Mouse (Mus musculus) forebrain, embryonic 12.5 days (tissue): ENCODE measurements around the gene Inpp5a. TPM values are rescaled to one million over a fixed set of nuclear protein-coding genes. Genes with fewer than 3 reads are reported as not detected.

Experiments
- ATAC-seq: fragments of 200-750 bp; cut with Nextera tagmentation; 2 replicates; pipeline ENCODE4 v1.8.0; 2017; ENCODE audit warnings: moderate TSS enrichment; ENCODE audit not compliant: low FRiP score
- H3K27ac ChIP-seq: fragments of 300-500 bp; sonication (generic); 2 replicates; pipeline ENCODE4 v1.5.1; 2016; ENCODE audit warnings: mild to moderate bottlenecking
- H3K27me3 ChIP-seq: fragments of 300-500 bp; sonication (generic); 2 replicates; pipeline ENCODE4 v1.6.1; 2016; ENCODE audit warnings: mild to moderate bottlenecking
- H3K36me3 ChIP-seq: fragments of 300-500 bp; sonication (generic); replicated peaks from 2 replicates; pipeline ENCODE4 v1.6.1; 2016; ENCODE audit warnings: mild to moderate bottlenecking
- H3K4me1 ChIP-seq: fragments of 300-500 bp; sonication (generic); 2 replicates; pipeline ENCODE4 v1.6.1; 2016
- H3K4me2 ChIP-seq: fragments of 300-500 bp; sonication (generic); 2 replicates; pipeline ENCODE4 v1.6.1; 2016; ENCODE audit warnings: mild to moderate bottlenecking, moderate library complexity
- H3K4me3 ChIP-seq: fragments of 300-500 bp; sonication (generic); replicated peaks from 2 replicates; pipeline ENCODE4 v1.5.1; 2016; ENCODE audit warnings: mild to moderate bottlenecking
- H3K9ac ChIP-seq: fragments of 300-500 bp; sonication (generic); 2 replicates; pipeline ENCODE4 v1.6.1; 2016; ENCODE audit warnings: mild to moderate bottlenecking
- H3K9me3 ChIP-seq: fragments of 300-500 bp; sonication (generic); 2 replicates; pipeline ENCODE4 v1.6.1; 2016
- WGBS: fragments of 180-500 bp; shearing (Covaris S2); methylation state at CpG from one replicate; pipeline ENCODE4 v1.1.7; 2016; 5-methylcytosine and 5-hydroxymethylcytosine counted together
- polyA plus RNA-seq: library from polyadenylated mRNA; unstranded; fragments of >200 nt; fragmentation: Nextera tagmentation; extraction: Ambion mirVana; gene quantifications from 2 replicates; pipeline ENCODE4 v1.2.1, GENCODE M21; 2016

Inpp5a gene
- polyA plus RNA-seq, 1 experiment from 2014 or later, result 17.3 TPM

DNA sequence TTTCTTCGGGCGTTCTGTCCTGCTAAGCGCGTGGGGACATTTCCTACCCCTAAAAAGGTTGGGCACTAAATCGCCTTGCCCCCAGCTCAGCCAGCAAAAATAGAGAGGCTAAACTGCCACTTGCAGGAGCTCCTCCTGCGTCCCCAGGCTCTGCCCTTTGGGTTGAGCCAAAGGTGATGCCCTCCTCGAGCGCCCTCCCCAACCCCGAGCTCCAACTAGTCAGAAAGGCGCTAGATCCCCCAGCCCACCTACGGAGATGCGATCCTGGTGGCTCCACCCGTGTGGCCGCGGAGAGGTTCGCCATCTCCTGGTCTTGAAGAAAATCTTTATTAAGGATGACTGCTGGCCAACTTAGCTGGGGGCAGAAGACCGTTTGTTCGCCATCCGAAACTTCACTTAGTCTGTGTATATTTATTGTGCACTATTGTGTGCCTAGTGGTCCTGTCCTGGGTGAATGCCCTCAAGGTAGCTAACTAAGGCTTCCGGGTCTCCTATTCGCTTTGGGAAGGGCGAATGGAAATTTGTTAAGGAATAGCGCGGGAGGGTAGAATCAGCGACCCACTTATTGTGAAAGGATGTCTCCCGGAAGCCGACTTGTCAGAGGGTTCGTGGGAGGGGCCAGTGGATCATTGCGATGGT is 196.4 kb downstream of the Inpp5a start:
- WGBS, result 3% methylated on average over 29 of the region's 29 CpGs
- no peaks in the 10 kb centered on the region for H3K36me3 ChIP-seq
- H3K4me2 ChIP-seq, result no peak overlapping the region; the same call in 1 of the 2 replicates
- H3K9me3 ChIP-seq, result no peaks in the 10 kb centered on the region
- no peak for ATAC-seq
- H3K4me3 ChIP-seq, result no peak overlapping the region
- peaks cover 100% of the 10 kb centered on the region for H3K27me3 ChIP-seq
- no peak overlapping the region for H3K27ac ChIP-seq
- peaks cover 49% of the 10 kb centered on the region for H3K4me1 ChIP-seq
- no peak overlapping the region for H3K9ac ChIP-seq

- 20% methylated on average over 7 of the region's 7 CpGs for WGBS
- peak; percentile 45; the same call in 1 of the 2 replicates for ATAC-seq
- no peaks in the 10 kb centered on the region for H3K9me3 ChIP-seq
Measured at GRCm38 (mm10) chr7:139587919-139588318, 199.0 kb downstream of the Inpp5a start.

DNA sequence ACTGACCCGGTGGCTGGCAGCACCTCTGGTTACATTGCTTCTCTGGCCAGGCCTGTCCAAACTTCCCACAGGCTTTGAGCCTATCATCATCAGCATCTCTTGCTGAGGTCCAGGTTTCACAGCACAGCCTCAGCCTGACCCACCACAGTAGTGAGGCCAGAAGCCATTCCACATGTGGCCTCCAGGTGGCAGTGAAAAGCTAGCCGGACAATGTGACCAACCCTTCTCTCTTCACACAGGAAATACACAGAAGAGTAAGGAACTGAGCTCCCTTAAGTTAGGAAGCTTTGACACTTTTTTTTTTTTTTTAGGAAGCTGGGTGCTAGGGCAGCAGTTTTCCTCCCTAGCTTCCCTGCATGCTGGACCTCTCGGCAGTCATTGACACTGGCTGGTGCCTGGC is 201.4 kb downstream of the Inpp5a start:
- H3K9ac ChIP-seq, result no peak overlapping the region
- 28% methylated on average over 3 of the region's 3 CpGs for WGBS
- H3K36me3 ChIP-seq, result no peaks in the 10 kb centered on the region
- H3K4me3 ChIP-seq, result no peak overlapping the region
- peak; percentile 55 for ATAC-seq
- no peak overlapping the region for H3K4me2 ChIP-seq
- no peaks in the 10 kb centered on the region for H3K9me3 ChIP-seq
- peaks cover 11% of the 10 kb centered on the region for H3K4me1 ChIP-seq
- no peak overlapping the region for H3K27ac ChIP-seq
- peaks cover 92% of the 10 kb centered on the region for H3K27me3 ChIP-seq

More at GRCm38 (mm10) chr7:139587919-139588318, 199.0 kb downstream of the Inpp5a start:
- H3K27me3 ChIP-seq, result peaks cover 94% of the 10 kb centered on the region
- H3K27ac ChIP-seq, result no peak overlapping the region
- H3K4me3 ChIP-seq, result no peak overlapping the region
- H3K4me2 ChIP-seq, result no peak overlapping the region
- peaks cover 27% of the 10 kb centered on the region for H3K4me1 ChIP-seq
- H3K9ac ChIP-seq, result no peak overlapping the region
- no peaks in the 10 kb centered on the region for H3K36me3 ChIP-seq

DNA sequence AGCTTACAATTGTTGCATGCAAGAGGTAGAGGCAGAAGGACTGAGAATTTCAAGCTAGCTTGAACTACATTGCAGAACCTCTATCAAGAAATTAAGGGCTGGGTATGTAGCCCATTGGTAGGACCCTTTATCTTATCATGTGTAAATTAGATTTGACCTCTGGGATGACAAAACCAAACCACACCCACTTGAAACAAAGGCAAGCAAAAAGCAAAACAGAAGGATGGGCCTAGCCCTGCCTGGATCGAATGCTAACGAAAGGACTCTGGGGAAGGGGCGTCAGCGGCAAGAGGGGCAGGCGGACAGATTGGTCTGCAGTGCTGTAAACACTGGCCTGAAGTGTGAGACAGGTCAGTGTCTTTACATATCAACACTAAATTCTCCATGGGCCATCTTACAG is 202.4 kb downstream of the Inpp5a start:
- no peak overlapping the region for H3K9ac ChIP-seq
- H3K9me3 ChIP-seq, result no peaks in the 10 kb centered on the region
- H3K27ac ChIP-seq, result no peak overlapping the region
- ATAC-seq, result no peak
- H3K4me2 ChIP-seq, result no peak overlapping the region
- WGBS, result 86% methylated on average over 5 of the region's 5 CpGs
- no peaks in the 10 kb centered on the region for H3K36me3 ChIP-seq
- peaks cover 7% of the 10 kb centered on the region; the same call in 1 of the 2 replicates for H3K4me1 ChIP-seq
- H3K4me3 ChIP-seq, result no peak overlapping the region
- peaks cover 89% of the 10 kb centered on the region for H3K27me3 ChIP-seq

DNA sequence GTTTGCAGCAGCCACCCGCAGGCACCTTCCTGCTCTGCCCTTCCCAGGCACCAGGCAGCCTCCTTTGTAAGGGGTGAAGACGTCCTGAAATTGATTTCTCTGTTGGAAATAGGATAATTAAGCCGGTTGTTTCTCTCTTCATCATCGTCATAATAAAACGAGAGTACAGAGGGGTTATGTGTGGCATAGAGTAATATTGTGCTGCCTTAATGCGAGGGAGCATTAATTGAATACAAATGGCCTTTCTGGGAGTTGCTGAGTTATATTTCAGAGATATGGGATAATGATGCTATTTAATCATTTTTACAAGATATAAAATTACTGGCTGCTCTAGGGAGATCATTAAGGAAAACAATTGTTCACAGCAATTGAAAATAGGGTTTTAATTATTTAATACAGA is 206.4 kb downstream of the Inpp5a start:
- Histone ChIP-seq H3K4me1 (no peaks in the 10 kb centered on the region), H3K4me3 (no peak overlapping the region), H3K4me2 (no peak overlapping the region), H3K27ac (no peak overlapping the region), H3K9ac (no peak overlapping the region), H3K27me3 (peaks cover 72% of the 10 kb centered on the region), H3K36me3 (no peaks in the 10 kb centered on the region), H3K9me3 (no peaks in the 10 kb centered on the region)
- WGBS, result 69% methylated on average over 6 of the region's 6 CpGs
- ATAC-seq, result no peak

GRCm38 (mm10) chr7:139595862-139596261 is 207.0 kb downstream of the Inpp5a start:
- ATAC-seq, result no peak
- H3K9ac ChIP-seq, result no peak overlapping the region
- no peaks in the 10 kb centered on the region for H3K4me1 ChIP-seq
- H3K9me3 ChIP-seq, result no peaks in the 10 kb centered on the region
- no peak overlapping the region for H3K27ac ChIP-seq
- no peak overlapping the region for H3K4me3 ChIP-seq
- H3K4me2 ChIP-seq, result no peak overlapping the region
- WGBS, result 75% methylated on average over 6 of the region's 6 CpGs
- H3K27me3 ChIP-seq, result peaks cover 71% of the 10 kb centered on the region
- no peaks in the 10 kb centered on the region for H3K36me3 ChIP-seq

- H3K27ac ChIP-seq, result no peak overlapping the region
- no peak overlapping the region for H3K9ac ChIP-seq
- no peak for ATAC-seq
- H3K4me2 ChIP-seq, result no peak overlapping the region
- no peaks in the 10 kb centered on the region for H3K36me3 ChIP-seq
- H3K4me3 ChIP-seq, result no peak overlapping the region
- H3K9me3 ChIP-seq, result no peaks in the 10 kb centered on the region
- H3K27me3 ChIP-seq, result peaks cover 18% of the 10 kb centered on the region
- 80% methylated on average over 2 of the region's 2 CpGs for WGBS
- H3K4me1 ChIP-seq, result no peaks in the 10 kb centered on the region
Measured at GRCm38 (mm10) chr7:139610328-139610727, 221.4 kb downstream of the Inpp5a start.

DNA sequence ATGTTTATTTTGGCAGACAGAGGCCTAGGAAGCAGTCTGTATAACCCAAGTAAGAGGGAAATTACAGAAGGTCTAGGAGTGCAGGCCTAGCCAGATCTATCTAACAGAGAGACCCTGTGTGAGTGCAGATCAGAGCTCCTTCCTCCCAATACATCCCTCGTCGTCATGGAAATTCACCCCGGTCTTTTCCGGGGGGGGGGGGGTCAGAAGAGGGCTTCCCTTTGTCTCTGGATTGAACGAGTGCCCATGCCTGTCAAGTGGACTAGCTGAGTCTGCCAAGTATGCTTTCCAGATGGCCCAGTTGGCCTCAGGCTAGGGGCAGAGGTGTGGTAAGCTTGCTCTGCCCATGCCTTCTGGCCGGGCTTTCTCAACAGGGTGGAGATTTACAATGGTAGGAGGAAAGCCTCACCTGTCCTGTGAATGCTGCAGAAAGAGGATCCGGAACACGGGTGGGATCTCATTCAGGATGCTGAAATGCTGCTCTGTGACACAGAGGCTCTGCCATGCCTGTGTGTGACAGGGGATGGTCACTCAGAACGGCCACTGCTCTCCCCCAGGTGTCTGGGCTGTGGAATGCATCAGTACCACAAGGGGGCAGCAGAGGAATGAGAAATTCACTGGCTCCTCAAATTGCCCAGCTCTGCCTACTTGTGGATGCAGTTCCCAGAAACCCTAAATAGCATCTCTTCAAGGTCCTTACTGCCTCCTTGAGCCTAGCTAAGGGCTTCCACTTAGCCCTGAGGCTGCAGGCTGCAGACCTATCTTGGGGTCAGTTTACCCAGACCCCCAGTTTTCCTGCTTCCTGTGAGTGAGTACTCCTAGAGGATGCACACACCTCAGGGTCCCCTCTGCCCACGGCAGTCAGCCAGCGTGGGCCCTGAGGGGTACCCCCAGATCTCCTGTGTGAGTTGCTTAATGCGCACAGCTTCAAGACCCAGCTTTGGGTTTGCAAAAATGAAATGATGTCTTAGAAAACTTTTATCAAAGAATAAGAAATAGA is 227.2 kb downstream of the Inpp5a start:
- Histone ChIP-seq H3K9me3 (no peaks in the 10 kb centered on the region), H3K4me3 (no peak overlapping the region), H3K4me2 (no peak overlapping the region), H3K4me1 (peaks cover 7% of the 10 kb centered on the region; the same call in 1 of the 2 replicates), H3K27ac (no peak overlapping the region), H3K9ac (no peak overlapping the region), H3K27me3 (peaks cover 33% of the 10 kb centered on the region), H3K36me3 (no peaks in the 10 kb centered on the region)
- peak; percentile 53; the same call in 1 of the 2 replicates for ATAC-seq
- WGBS, result 55% methylated on average over 12 of the region's 12 CpGs

DNA sequence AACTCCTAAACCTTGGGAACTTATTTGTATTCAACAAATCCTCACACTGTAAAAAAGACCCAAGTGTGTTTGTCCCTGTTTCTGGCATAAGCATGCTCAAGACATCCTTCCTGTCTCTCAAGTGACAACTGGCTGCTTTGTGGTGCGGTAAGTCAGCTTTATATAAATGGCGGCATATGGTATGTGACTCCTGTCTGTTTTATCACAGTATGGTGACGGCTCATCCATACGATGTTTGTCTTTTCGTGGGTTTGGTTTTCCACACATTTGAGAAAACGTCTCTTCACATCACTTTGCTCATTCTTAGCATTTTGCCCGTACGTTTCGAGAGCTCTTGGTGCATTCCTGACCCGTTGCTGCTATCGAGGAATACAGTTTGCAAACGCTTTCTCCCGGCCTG is 233.7 kb downstream of the Inpp5a start:
- 87% methylated on average over 13 of the region's 13 CpGs for WGBS
- Histone ChIP-seq H3K27me3 (peaks cover 12% of the 10 kb centered on the region; the same call in 1 of the 2 replicates), H3K4me2 (no peak overlapping the region), H3K36me3 (no peaks in the 10 kb centered on the region), H3K9me3 (no peaks in the 10 kb centered on the region), H3K4me3 (no peak overlapping the region), H3K27ac (no peak overlapping the region), H3K9ac (no peak overlapping the region), H3K4me1 (no peaks in the 10 kb centered on the region)
- ATAC-seq, result no peak

- 83% methylated on average over 9 of the region's 9 CpGs for WGBS
- Histone ChIP-seq H3K9ac (no peak overlapping the region), H3K9me3 (no peaks in the 10 kb centered on the region), H3K36me3 (no peaks in the 10 kb centered on the region), H3K27ac (no peak overlapping the region), H3K4me1 (no peaks in the 10 kb centered on the region), H3K4me2 (no peak overlapping the region), H3K4me3 (no peak overlapping the region), H3K27me3 (0 out of 2 replicates have a peak, but pooled peaks cover 5% of the 10 kb centered on the region)
- no peak for ATAC-seq
Measured at GRCm38 (mm10) chr7:139625156-139625555, 236.2 kb downstream of the Inpp5a start.
